Mouse (Mus musculus) limb, embryonic 14.5 days (tissue): ENCODE data around the gene Pkhd1. TPM values are rescaled to one million over a fixed set of nuclear protein-coding genes. Genes with fewer than 3 reads are reported as not detected.

Experiments
- ATAC-seq: fragments of 200-750 bp; cut with Nextera tagmentation; 2 replicates; pipeline ENCODE4 v1.8.0; 2017; ENCODE audit warnings: low read depth, moderate number of reproducible peaks, moderate TSS enrichment; ENCODE audit not compliant: low FRiP score
- DNase-seq: peaks from one replicate; pipeline ENCODE4 v3.0.0-alpha.2; 2015; ENCODE audit warnings: low spot score
- H3K27ac ChIP-seq: fragments of 300-500 bp; sonication (generic); replicated peaks from 2 replicates; pipeline ENCODE4 v1.5.1; 2014; ENCODE audit warnings: low read depth, mild to moderate bottlenecking, low read length, moderate library complexity, mixed read lengths
- H3K27me3 ChIP-seq: fragments of 300-500 bp; sonication (generic); 2 replicates; pipeline ENCODE4 v1.6.1; 2014; ENCODE audit warnings: low read length, mixed read lengths; ENCODE audit not compliant: control insufficient read depth, insufficient read depth
- H3K36me3 ChIP-seq: fragments of 300-500 bp; sonication (generic); 2 replicates; pipeline ENCODE4 v1.6.1; 2014; ENCODE audit warnings: mild to moderate bottlenecking, low read length, moderate library complexity, mixed read lengths; ENCODE audit not compliant: control insufficient read depth, insufficient read depth
- H3K4me1 ChIP-seq: fragments of 300-500 bp; sonication (generic); 2 replicates; pipeline ENCODE4 v1.6.1; 2014; ENCODE audit warnings: antibody characterized with exemption, low read length, mixed read lengths; ENCODE audit not compliant: control insufficient read depth, insufficient read depth
- H3K4me2 ChIP-seq: fragments of 300-500 bp; sonication (generic); replicated peaks from 2 replicates; pipeline ENCODE4 v1.6.1; 2014; ENCODE audit warnings: low read depth, mild to moderate bottlenecking, low read length, moderate library complexity; ENCODE audit not compliant: severe bottlenecking
- H3K4me3 ChIP-seq: fragments of 300-500 bp; sonication (generic); replicated peaks from 2 replicates; pipeline ENCODE4 v1.5.1; 2014; ENCODE audit warnings: low read length
- H3K9ac ChIP-seq: fragments of 300-500 bp; sonication (generic); 2 replicates; pipeline ENCODE4 v1.6.1; 2014; ENCODE audit warnings: mild to moderate bottlenecking, low read depth, low read length, moderate library complexity; ENCODE audit not compliant: severe bottlenecking
- H3K9me3 ChIP-seq: fragments of 300-500 bp; sonication (generic); 2 replicates; pipeline ENCODE4 v1.6.1; 2016; ENCODE audit warnings: low read length; ENCODE audit not compliant: control insufficient read depth
- POLR2A ChIP-seq: fragments of 200-500 bp; IDR thresholded peaks from 2 replicates; pipeline ENCODE4 v1.8.0; 2012; ENCODE audit warnings: inconsistent platforms, mild to moderate bottlenecking, moderate library complexity, borderline replicate concordance; ENCODE audit not compliant: insufficient read depth, insufficient read length; ENCODE audit errors: extremely low read depth
- WGBS: fragments of 180-500 bp; shearing (Covaris S2); extraction: QIAGEN DNeasy Blood & Tissue Kit; methylation state at CpG from one replicate; pipeline ENCODE4 v1.1.7; 2014; 5-methylcytosine and 5-hydroxymethylcytosine counted together
- polyA plus RNA-seq, 2 experiments: library from polyadenylated mRNA; depleted of rRNA in 1 of 2; stranded (reverse) in 1 of 2; unstranded in 1 of 2; fragments of >200 nt; fragmentation: Nextera tagmentation in 1 of 2; extraction: Ambion mirVana in 1 of 2; gene quantifications; 2 replicates each; pipeline versions ENCODE4 v1.2.1 to v1.2.3; 2012 to 2014

The Pkhd1 gene
- polyA plus RNA-seq, 2 experiments = 0.25 to 0.32 TPM

GRCm38 (mm10) chr1:20302943-20303578 is 314.8 kb downstream of the Pkhd1 start:
- Histone ChIP-seq H3K4me3 (no peak overlapping the region), H3K4me2 (no peak overlapping the region), H3K27ac (no peak overlapping the region), H3K4me1 (no peaks in the 10 kb centered on the region), H3K9ac (no peak overlapping the region), H3K27me3 (no peaks in the 10 kb centered on the region), H3K9me3 (no peaks in the 10 kb centered on the region), H3K36me3 (no peaks in the 10 kb centered on the region)
- WGBS = 65% methylated on average over 6 of the region's 6 CpGs
- DNase-seq = no peak
- no peak for TF ChIP-seq POLR2A
- no peak for ATAC-seq

- Histone ChIP-seq H3K9ac (no peak overlapping the region), H3K9me3 (no peaks in the 10 kb centered on the region), H3K4me3 (no peak overlapping the region), H3K4me2 (no peak overlapping the region), H3K27ac (no peak overlapping the region), H3K4me1 (no peaks in the 10 kb centered on the region), H3K27me3 (no peaks in the 10 kb centered on the region), H3K36me3 (no peaks in the 10 kb centered on the region)
- DNase-seq (no peak), ATAC-seq (no peak)
- WGBS = 70% methylated on average over 8 of the region's 8 CpGs
- TF ChIP-seq POLR2A = no peak
Measured at GRCm38 (mm10) chr1:20302187-20302942, 315.5 kb downstream of the Pkhd1 start.

GRCm38 (mm10) chr1:20301631-20302030 is 316.2 kb downstream of the Pkhd1 start:
- no peaks in the 10 kb centered on the region for H3K27me3 ChIP-seq
- no peak for TF ChIP-seq POLR2A
- H3K9ac ChIP-seq = no peak overlapping the region
- H3K27ac ChIP-seq = no peak overlapping the region
- no peaks in the 10 kb centered on the region for H3K9me3 ChIP-seq
- H3K4me3 ChIP-seq = no peak overlapping the region
- DNase-seq (no peak), ATAC-seq (no peak)
- no peaks in the 10 kb centered on the region for H3K36me3 ChIP-seq
- WGBS = 87% methylated on average over 3 of the region's 3 CpGs
- no peak overlapping the region for H3K4me2 ChIP-seq
- H3K4me1 ChIP-seq = no peaks in the 10 kb centered on the region

GRCm38 (mm10) chr1:20288696-20289095 is 329.2 kb downstream of the Pkhd1 start:
- no peak for TF ChIP-seq POLR2A
- no peak for DNase-seq
- 80% methylated on average over 1 of the region's 1 CpGs for WGBS
- Histone ChIP-seq H3K9ac (no peak overlapping the region), H3K4me1 (no peaks in the 10 kb centered on the region), H3K9me3 (no peaks in the 10 kb centered on the region), H3K27me3 (no peaks in the 10 kb centered on the region), H3K36me3 (no peaks in the 10 kb centered on the region), H3K4me2 (no peak overlapping the region), H3K4me3 (no peak overlapping the region), H3K27ac (no peak overlapping the region)
- no peak for ATAC-seq

GRCm38 (mm10) chr1:20260403-20260802 is 357.5 kb downstream of the Pkhd1 start:
- no peak for DNase-seq
- H3K9me3 ChIP-seq = no peaks in the 10 kb centered on the region
- no peaks in the 10 kb centered on the region for H3K27me3 ChIP-seq
- no peak overlapping the region for H3K4me3 ChIP-seq
- ATAC-seq = no peak
- TF ChIP-seq POLR2A = no peak
- no peak overlapping the region for H3K27ac ChIP-seq
- H3K4me2 ChIP-seq = no peak overlapping the region
- WGBS = 74% methylated on average over 5 of the region's 5 CpGs
- no peaks in the 10 kb centered on the region for H3K4me1 ChIP-seq
- H3K36me3 ChIP-seq = no peaks in the 10 kb centered on the region
- H3K9ac ChIP-seq = no peak overlapping the region
